Mouse (Mus musculus): Measurements from ENCODE around the gene Cenpm.

The Cenpm gene

DNA sequence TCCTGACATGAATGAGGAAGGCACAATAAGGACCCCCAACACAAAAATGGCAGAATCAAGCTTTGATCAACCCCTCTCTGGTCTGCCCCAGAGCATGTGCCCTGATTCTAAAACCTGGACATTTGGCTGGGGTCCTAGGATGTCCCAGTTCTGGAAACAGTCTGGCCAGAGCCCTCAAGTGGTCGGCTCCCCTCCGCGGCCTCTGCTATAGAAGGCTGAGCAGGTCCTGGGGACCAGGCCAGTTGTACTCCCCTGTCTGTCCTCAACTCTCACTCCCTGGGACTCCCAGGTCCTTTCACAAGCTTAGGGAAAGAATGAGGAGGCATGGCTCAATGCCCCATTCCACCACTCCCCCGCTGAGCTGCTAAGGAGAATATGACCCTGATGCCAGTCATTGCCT, 31.3 kb downstream of the Cenpm start:
- no peak for DNase-seq

DNA sequence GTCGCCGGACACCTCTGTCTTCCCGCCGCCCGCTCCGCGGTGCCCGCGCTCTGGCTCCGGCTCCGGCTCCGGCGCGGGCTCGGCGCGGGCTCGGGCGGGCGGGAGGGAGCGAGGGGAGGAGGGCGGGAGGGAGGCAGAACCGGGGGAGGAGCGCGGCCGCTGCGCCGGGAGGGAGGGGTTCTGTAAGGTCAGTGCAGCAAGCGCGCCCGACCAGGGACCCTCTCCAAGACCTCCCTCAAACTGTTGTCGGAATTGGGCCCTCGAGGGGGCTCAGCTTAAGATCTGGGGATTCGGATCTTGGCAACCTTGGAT, 31.8 kb downstream of the Cenpm start, which contains the start of gene Shisa8:
Gene Shisa8 (minus strand): TSS at position 64 of the 312 bp plus-strand sequence.
- no peak for DNase-seq

DNA sequence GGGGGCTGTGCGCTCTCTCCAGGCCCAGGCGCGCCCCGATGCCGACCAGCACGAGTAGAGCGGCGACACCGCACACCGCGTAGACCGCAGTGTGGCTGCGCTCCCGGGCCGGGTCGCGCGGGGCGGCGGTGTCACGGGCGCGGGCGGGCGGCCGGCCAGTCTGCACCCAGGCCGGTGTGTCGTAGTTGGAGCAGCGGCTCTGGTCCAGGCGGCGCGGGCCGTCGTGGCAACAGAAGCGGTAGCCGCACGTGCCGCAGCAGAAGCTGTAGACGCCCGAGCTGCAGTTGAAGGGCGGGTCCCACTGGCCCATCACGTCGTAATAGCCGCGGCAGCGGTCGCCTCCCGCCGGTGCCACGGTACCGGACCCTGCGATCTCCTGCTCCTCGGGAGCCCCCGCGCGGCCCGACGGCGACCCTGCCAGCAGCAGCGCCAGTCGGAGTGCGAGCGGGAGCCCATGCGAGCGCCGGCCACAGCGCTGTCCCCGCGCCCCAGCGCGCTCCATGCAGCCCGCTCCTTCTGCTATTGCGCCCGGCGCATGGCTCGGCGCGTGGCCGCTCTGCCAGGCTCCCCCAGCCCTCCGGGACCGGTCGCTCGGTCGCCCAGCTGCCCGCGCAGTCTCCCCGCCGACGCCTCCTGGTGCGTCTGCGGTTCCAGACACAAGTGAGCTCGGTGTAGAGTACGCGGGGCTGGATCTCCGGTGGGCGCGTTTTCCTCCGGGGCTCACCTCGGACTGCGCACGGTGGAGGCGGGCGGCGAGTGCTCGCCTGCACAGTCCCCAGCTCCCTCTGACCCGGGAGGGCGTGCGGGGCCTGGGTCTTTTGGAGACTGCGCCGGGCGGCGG, 32.4 kb downstream of the Cenpm start:
- no peak for DNase-seq

DNA sequence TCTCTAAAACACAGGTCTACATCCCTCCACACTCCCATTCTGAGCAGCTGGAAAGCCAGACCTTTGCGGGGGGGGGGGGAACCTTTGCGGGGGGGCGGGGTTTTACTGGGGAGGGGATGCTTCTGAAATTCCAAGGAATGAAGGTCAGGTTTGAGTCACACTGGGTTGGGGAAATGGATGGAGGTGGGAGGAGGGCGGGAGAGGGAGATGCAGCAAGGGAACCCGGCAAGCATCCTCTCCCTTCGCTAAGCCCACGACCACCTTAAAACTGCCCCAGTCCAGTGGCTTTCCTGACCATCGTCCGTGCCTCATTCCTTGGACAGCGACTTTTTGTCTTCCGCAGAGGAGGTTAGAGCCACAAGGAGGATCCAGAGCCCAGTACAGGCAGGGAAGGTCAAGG, 33.3 kb downstream of the Cenpm start:
- no peak for DNase-seq

DNA sequence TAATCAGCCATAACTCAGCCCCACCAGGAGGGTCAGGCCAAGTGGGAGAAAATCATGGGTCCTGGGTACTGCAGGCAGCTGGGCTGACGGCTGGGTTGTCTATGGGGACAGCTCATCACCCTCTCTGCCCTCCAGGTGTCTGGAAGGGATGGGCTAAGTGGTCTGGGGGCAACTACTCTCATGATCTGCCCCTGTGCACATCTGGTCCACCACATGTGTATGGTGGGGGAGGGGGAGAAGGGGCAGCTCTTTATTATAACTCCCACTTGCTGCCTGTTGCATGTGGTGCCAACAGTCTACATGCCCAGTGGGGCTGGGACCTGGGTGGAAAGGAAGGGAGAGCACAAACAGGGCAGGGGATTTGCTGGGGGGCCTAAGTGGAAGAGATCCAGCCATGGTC, 33.7 kb downstream of the Cenpm start:
- DNase-seq = no peak

DNA sequence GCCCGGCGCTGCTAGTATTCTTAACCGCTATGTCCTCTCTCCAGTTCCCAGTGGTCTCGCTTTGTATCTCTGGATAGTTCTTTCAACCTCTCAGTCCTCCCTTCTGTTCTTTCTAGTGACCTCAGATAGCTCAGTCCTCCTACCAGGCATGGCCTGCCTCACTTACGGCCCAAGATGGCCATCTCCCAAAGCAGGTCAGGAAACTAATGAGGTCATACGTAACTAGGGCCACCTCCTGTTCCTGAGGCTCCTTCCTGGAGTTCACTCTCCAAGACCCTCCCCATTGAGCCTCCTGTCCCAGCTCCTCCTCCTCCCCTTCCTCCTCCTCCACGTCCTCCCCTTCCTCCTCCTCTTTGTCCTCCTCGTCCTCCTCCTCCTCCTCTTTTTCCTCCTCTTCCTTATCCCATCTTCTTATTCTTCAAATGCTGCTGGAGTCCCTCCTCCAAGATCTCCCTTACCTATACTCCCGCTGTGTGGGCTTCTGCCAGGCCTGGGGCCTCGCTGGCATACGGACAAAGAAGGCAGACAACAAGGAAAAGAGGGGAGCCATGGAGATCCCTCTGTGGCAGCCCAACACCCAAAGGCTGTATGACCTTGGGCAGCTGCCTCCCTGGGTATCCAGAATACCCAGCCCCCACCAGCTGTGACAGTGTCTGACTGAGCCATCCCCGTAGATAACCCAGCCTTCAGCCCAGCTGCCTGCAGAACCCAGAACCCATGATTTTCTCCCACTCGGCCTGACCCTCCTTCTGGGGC, 35.1 kb downstream of the Cenpm start:
- DNase-seq = no peak

DNA sequence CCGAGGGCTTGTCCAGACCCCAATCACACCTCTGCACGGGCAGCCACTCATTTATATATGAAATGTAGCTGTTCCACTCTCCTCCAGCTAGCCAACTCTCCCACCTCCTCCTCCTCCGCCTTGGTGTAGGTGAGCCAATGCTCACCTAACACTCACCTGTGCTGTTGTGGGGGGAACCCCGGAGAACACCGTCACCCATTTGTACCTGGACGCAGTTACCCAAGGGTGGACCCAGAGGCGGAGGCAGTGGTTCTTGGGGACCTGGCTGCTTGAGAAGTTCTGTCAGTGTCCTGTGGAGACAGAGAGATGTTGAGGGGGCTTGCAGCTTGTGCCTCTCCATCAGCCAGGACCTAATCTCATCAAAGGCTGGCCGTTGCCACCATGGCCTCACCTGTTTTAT, 36.2 kb downstream of the Cenpm start:
- no peak for DNase-seq

DNA sequence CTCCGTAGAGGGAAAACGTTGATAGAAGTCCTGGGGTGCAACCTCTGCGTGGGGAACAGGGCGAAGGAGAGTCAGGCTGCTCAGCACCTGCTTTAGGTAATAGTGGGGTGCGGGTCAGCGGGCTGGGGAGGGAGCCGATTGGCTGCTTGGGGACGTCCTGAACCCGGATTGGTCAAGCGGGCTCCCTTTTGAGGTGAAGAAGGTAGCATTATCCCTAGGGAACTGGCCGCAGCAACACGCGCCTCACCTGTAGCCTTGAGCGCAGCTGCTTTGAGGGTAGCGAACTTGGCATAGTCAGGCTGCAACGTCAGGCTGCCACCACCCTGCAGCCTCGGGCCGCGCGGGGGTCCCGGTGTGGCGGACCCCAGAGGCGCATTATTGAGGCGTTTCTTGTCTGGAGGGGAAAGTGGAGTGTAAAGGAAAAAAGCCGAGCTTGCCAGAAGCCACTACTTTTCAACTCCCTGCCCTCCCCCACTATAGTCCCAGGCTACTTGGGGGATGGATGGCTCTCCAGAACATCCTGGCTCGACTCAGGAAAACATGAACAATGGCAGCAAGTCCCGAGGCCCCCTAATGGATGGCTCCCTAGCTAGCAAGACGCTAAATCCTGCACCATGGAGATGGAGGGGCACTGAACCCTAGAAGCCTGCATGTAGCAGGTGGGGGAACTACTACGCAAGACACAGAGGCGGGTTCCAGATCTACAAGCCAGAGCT, 36.9 kb downstream of the Cenpm start:
- no peak for DNase-seq

DNA sequence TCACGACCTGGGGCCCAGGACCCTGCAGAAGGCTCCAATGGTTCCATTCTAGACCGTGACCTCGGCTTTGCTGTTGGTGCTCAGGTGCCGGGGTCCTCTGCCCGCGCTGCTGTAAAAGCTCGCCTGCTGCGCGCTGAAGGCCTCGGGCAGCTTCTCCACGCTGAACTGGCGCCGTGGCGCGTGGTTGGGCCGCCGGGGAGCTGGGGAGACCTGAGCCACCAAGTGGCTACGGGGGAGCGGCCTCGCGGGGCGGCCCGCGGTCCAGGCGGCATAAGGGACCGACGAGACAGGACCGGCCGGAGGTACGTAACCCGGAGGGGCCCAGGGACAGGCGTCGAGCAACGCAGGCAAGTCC, 37.5 kb downstream of the Cenpm start:
- no peak for DNase-seq

DNA sequence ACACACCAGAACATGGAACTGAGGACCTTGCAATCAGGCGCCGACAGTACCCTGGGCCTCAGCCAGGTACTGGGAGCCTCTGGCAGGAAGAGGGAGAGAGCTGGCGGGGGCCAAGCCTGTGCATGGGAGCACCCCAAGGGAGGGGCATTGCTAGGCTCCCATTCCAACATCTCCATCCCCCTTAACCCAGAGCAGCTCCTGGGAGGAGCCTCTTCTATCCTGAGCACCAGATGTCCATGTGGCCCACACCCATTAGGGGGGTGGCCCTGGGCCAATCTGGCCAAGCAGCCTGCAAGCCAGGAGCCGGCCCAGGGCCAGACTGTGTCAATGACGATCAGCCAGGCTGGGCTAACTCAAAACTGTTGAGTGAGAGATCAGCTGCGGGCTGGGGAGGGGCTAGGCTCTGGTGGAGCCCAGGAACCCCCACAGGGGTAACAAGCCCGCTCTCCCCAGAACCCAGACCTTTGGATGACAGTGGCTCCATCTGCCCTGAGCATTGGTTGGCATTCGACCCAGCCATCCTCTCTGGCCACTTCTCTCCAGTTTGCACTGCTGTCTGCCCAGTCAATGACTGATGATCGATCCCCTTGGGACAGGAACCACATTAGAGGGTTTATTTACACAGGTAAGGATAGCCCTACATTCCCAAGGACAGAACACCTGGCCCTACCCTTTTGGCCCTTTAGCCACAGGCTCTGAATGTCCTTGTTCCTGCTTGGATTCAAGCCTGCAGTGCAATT, 38.0 kb downstream of the Cenpm start:
- DNase-seq = peak; percentile 28 to 49

DNA sequence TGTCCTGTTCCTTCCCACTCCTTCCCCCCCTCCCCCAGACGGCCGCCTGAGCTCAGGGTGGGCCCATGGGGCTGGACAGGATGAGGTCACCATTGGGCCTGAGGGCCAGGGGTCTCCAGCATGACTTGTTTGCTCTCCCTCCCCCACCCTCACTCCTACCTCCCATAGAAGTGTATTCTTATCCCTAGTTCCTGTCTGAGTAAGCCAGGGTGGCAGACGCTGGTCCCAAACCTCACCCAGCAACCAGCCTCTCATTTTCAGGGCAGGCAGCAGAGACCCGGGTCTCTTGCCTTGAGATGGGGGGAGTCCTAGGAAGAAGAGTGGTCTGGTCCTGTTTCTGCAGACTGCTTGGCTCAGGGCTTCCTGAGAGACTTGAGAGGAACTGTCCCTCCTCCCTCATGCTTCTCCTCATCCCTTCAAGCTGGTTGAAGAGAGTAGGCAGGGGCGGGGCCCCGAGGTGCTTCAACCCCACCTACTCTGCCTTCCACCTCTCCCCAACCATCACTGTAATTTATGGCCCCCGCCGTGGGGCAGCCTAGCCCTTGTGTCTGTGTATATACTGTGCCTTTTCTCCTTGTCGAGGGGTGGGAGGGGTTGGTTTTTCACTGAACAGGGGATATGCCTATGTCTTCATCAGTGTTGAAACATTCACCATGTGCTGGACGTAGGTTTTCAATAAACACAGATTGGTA, 39.7 kb downstream of the Cenpm start:
- no peak for DNase-seq

DNA sequence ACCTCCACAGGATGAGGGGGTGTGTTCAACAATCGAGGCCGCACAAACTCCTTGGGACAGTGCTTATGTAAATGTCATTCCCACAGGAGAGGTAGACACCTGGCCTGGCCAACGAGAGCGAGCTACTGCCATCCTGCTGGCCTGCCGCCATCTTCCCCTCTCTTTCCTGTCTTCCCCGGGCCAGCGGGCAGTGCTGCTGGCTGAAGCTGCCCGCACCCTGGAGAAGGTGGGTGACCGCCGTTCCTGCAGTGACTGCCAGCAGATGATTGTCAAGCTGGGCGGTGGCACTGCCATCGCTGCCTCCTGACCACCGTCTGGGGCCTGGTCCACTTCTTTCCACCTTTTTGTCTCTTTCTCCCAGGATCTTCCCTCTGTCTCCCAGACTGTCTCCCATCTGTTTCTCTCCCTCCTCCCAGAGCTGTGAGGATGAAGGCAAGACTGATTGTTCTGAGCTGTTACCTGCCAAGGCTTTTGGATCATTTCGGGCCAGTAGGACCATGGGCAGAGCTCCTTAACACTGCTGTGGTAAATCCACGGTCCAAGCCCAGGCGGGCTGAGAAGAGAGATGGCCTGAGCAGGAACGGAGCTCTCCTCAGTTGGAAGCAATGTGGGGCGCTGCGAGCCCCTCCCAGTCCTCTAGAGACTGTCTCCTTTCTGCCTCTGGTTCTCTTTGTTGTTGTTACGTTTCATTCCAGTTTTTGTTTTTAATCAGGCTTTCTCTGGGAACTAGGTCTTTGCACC, 40.8 kb downstream of the Cenpm start:
- no peak for DNase-seq

DNA sequence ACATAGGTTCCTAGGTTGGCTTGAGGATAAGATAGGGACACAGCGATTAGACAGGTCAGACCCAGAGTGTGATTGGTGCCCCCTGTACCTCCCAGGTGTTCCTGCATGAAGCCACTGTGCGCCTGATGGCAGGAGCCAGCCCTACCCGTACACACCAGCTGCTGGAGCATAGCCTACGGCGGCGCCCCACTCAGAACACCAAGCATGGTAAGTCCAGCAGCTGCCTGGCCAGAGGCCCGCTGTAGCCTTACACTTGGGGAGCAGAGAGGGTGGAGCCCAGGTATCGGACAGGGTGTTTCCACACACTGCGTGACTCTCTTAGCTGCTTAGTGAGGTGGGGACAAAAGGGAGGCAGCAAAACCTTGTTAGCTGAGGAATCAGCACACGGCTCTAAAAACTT, 41.5 kb downstream of the Cenpm start:
- DNase-seq = no peak

DNA sequence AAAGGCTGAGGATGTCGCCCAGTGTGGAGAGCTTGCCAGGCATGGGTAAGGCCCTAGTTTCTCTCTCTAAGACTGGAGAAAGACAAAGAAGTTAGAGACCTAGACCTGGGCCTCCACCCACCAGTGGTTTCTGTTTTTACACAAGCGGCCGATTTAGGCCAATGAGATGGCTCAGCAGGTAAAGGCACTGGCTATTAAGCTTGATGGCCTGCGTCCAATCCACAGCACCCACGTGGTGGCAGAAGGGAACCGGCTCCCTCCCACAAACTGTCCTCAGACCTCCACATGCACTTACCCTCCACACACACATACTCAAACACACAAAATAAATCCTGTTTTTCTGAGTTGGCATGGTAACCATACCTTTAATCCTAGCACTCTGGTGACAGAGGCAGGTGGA, 42.5 kb downstream of the Cenpm start:
- DNase-seq = no peak

DNA sequence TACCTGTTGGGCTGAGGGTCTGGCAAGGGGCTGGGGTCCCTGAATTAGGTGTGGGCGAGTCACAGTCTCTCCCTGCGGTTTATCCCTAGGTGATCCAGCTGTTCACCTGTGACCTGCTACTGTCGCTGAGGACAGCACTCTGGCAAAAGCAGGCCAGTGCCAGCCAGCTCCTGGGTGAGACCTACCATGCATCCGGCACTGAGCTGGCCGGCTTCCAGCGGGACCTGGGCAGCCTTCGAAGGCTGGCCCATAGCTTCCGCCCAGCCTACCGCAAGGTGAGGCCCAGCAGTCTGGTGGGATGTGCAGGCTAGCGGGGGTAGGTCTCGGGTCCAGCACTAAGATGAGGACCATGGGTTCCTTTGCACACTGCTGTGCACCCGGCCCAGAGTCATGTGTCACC, 45.0 kb downstream of the Cenpm start:
- DNase-seq = no peak

DNA sequence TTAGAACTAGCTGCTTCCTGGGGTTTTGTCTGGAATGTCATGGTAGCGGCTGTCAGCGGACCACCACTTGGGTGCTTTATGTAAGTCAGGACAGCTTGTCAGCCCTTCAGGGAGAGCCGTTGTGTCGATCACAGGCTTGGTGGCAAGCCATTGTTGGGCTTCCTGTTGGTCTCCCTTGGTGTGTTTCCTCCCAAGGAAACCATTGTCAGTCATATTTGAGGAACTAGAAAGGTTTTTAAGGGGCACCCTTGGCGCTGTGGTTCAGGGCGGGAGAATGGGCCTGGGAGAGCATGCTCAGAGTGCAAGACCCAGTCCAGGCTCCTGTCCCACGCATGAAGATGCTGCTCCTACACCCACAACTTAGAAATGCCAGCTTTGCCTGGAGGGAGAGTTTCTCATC, 46.2 kb downstream of the Cenpm start:
- no peak for DNase-seq

DNA sequence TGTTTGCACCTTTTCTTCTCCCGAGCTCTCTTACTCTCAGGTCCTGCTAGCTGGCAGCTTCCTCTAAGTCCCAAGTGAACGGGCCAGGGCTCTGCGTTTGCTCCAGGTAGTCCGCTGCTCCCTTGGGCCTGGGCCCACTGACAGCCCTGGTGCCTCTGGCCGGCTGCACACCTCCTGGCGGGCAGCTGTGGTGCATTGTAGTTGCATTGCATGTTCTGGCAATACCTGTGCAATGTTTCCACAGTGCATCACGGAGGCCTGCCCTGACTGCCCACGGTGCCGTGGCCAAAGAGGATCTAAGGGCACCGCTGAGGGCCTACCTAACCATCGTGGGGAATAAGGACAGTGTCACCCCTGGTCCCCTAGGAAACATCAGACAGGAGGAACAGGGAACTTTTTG, 46.6 kb downstream of the Cenpm start:
- DNase-seq = no peak

DNA sequence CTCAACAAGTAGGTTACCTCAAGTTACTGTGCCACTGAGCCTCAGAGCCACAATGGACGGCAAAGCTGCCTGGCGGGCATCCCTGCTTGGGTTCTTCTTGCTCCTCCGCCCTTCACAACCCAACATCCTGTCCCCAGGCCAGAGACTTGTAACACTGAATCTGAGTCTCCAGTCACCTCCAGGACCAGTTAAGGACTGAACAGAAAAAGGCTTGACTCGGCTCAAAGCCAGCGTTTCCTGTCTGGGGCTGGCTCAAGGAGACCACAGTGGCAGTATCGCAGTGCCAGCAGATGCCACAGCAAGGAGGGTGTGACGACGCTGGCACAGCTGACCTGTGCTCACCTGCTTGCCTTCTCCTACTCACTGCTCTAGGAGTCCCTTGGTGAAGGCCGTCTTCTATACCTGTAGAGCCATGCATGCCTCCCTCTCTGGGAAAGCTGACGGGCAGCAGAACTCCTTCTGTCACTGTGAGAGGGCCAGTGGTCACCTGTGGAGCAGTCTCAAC, 47.2 kb downstream of the Cenpm start:
- DNase-seq = no peak

DNA sequence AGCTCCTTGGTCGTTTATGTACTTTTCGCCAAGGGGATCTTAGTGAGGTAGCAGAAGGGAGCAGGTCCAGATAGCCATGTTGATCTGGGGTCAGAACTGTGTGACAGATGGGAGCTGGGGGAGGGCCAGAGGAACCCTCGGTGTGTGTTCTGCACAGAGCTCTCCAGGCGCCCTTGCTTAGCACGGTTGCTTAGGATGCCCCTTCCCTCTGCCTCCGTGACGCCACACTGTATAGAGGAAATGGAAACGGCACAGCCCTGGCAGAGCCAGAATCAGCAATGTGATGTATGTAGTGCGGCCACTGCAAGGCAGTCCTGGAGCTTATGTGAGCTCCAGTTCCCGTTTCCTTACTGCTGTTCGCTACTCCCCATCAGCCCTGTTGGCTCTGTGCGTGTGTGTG, 48.2 kb downstream of the Cenpm start:
- DNase-seq = no peak

DNA sequence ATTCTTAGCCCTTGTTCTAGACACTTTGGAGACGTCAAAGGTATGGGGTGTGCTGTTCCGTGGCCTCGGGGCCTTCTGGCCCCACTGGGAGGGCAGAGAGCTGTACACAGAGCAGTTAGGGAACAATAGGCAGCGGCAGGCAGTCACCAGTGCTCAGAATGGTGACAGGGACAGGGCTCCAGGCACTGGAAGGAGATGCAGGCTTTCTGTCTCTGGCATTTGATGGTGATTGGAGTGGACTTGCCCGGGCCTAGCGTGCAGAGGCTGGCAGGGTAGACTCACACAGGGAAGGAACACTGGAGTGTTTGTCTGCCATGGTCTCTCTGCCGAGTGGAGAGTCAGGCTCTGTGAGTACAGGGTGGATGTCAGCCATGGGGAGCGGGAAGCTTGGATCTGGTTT, 51.9 kb downstream of the Cenpm start:
- no peak for DNase-seq

DNA sequence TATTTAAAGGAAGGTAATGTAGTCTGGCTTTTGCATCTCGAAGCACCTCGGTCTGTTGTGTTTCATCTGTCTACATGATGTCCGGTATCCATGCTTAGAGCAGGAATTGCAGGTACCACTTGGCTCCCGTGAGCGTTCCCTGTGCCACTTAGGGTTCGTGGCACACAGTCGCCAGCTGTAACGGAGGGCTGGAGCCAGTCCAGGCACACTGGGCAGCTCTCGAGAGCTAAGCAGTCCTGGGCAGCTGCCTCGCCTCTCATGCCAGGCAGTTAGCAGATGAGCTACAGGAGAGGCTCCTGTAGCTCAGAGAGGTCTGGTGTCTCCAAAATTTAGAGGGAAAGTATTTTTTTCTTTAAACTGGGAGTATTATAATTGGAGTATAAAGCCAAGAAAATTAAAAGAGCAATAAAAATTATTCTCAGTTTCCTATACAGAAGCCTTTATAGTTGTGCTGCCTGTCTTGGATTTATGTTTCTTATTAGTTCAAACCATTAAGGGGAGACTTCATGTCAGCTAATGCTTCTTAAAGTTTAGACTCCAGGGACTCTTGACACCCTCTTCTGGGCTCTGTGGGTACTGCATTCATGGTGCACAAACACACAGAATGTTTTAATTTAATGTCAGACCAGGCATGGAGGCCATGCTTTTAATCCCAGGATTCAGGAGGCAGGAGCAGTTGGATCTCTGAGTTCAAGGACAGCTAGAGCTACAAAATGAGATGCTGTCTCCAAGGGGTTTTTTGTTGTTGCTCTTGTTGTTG, 55.9 kb downstream of the Cenpm start:
- DNase-seq = no peak
